Mouse (Mus musculus) neural tube, embryonic 12.5 days (tissue): ENCODE results near the gene Cers3. TPM values are rescaled to one million over a fixed set of nuclear protein-coding genes. Genes with fewer than 3 reads are reported as not detected.
A peak's percentile ranks its signal among the peaks of the same experiment; 100 is the strongest.

Experiments used
- ATAC-seq: fragments of 200-750 bp; cut with Nextera tagmentation; 2 replicates; pipeline ENCODE4 v1.8.0; 2017; ENCODE audit warnings: low read depth, mild to moderate bottlenecking, moderate TSS enrichment, moderate library complexity; ENCODE audit not compliant: low FRiP score
- H3K27ac ChIP-seq: fragments of 300-500 bp; sonication (generic); 2 replicates; pipeline ENCODE4 v1.5.1; 2016
- H3K27me3 ChIP-seq: fragments of 300-500 bp; sonication (generic); replicated peaks from 2 replicates; pipeline ENCODE4 v1.6.1; 2016; ENCODE audit warnings: mild to moderate bottlenecking
- H3K36me3 ChIP-seq: fragments of 300-500 bp; sonication (generic); 2 replicates; pipeline ENCODE4 v1.6.1; 2016; ENCODE audit warnings: mild to moderate bottlenecking
- H3K4me1 ChIP-seq: fragments of 300-500 bp; sonication (generic); 2 replicates; pipeline ENCODE4 v1.6.1; 2016
- H3K4me2 ChIP-seq: fragments of 300-500 bp; sonication (generic); replicated peaks from 2 replicates; pipeline ENCODE4 v1.6.1; 2016; ENCODE audit warnings: mild to moderate bottlenecking
- H3K4me3 ChIP-seq: fragments of 300-500 bp; sonication (generic); 2 replicates; pipeline ENCODE4 v1.5.1; 2016
- H3K9ac ChIP-seq: fragments of 300-500 bp; sonication (generic); 2 replicates; pipeline ENCODE4 v1.6.1; 2016; ENCODE audit warnings: mild to moderate bottlenecking
- H3K9me3 ChIP-seq: fragments of 300-500 bp; sonication (generic); 2 replicates; pipeline ENCODE4 v1.6.1; 2016; ENCODE audit warnings: mild to moderate bottlenecking
- WGBS: fragments of 180-500 bp; shearing (Covaris S2); methylation state at CpG from one replicate; pipeline ENCODE4 v1.1.7; 2016; 5-methylcytosine and 5-hydroxymethylcytosine counted together
- polyA plus RNA-seq: library from polyadenylated mRNA; unstranded; fragments of >200 nt; fragmentation: Nextera tagmentation; extraction: Ambion mirVana; gene quantifications from 2 replicates; pipeline ENCODE4 v1.2.1, GENCODE M21; 2016

The Cers3 gene
- polyA plus RNA-seq, 1 experiment from 2014 or later = 0.75 TPM

GRCm38 (mm10) chr7:66812737-66813136 lies 69.4 kb downstream of the Cers3 start:
- Histone ChIP-seq H3K9me3 (no peaks in the 10 kb centered on the region), H3K36me3 (no peaks in the 10 kb centered on the region), H3K4me3 (no peak overlapping the region), H3K27ac (no peak overlapping the region), H3K27me3 (no peaks in the 10 kb centered on the region), H3K4me1 (no peaks in the 10 kb centered on the region), H3K9ac (no peak overlapping the region), H3K4me2 (no peak overlapping the region)
- no peak for ATAC-seq
- WGBS = 61% methylated on average over 9 of the region's 9 CpGs

DNA sequence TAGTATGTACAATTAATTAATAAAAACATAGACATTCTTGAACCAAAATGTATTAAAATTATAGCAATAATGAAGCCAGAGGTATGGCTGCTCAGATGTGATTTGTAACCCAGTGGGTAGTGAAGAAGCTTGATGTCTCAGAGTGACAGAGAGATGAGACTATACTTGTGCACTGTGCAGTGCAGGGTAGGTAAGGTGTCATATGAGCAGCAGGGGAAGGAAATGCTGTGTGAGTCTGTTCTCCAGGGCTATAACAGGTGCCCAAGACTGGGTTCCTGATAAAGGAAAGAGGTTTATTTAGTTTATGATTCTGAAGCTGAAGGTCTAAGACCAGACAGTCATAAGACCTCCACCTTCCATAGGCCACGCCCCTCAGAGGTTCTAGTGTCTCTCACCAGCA lies 69.9 kb downstream of the Cers3 start:
- Histone ChIP-seq H3K4me1 (no peaks in the 10 kb centered on the region), H3K4me2 (no peak overlapping the region), H3K36me3 (no peaks in the 10 kb centered on the region), H3K27ac (no peak overlapping the region), H3K27me3 (no peaks in the 10 kb centered on the region), H3K4me3 (no peak overlapping the region), H3K9me3 (no peaks in the 10 kb centered on the region), H3K9ac (no peak overlapping the region)
- WGBS = 77% methylated on average over 1 of the region's 1 CpGs
- no peak for ATAC-seq

- Histone ChIP-seq H3K36me3 (no peaks in the 10 kb centered on the region), H3K4me3 (no peak overlapping the region), H3K27ac (no peak overlapping the region), H3K9me3 (no peaks in the 10 kb centered on the region), H3K4me2 (no peak overlapping the region), H3K27me3 (no peaks in the 10 kb centered on the region), H3K9ac (no peak overlapping the region), H3K4me1 (no peaks in the 10 kb centered on the region)
- WGBS = 88% methylated on average over 6 of the region's 6 CpGs
- no peak for ATAC-seq
Observed at GRCm38 (mm10) chr7:66815526-66815925, 72.2 kb downstream of the Cers3 start.

DNA sequence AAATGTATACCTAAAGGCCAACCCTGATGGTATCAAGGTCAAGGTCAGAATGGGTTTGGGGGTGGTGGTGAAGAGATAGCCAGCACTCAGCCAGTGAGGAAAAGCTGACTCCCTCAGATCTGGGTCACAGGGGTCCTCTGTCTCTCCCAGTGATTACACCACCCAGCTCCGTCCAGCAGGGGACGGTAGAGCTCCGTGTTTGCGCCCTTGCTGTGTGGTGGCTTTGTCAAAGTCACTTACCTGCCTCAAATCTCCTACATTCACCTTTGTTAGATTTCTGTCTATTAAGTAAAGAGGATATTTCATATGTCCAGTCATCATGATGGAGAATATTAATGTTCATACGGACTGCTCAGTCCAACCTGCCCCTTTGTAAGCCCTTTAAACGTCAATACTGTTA lies 76.7 kb downstream of the Cers3 start:
- no peak overlapping the region for H3K27ac ChIP-seq
- no peak overlapping the region for H3K4me3 ChIP-seq
- H3K4me1 ChIP-seq = no peaks in the 10 kb centered on the region
- H3K9ac ChIP-seq = no peak overlapping the region
- no peaks in the 10 kb centered on the region for H3K9me3 ChIP-seq
- H3K4me2 ChIP-seq = no peak overlapping the region
- no peaks in the 10 kb centered on the region for H3K36me3 ChIP-seq
- WGBS = 25% methylated on average over 6 of the region's 6 CpGs
- no peak for ATAC-seq
- no peaks in the 10 kb centered on the region for H3K27me3 ChIP-seq

GRCm38 (mm10) chr7:66830803-66831202 lies 87.5 kb downstream of the Cers3 start:
- H3K9me3 ChIP-seq = no peaks in the 10 kb centered on the region
- H3K4me3 ChIP-seq = no peak overlapping the region
- no peak overlapping the region for H3K9ac ChIP-seq
- H3K4me2 ChIP-seq = no peak overlapping the region
- no peaks in the 10 kb centered on the region for H3K36me3 ChIP-seq
- no peak for ATAC-seq
- no peaks in the 10 kb centered on the region for H3K4me1 ChIP-seq
- no peak overlapping the region for H3K27ac ChIP-seq
- H3K27me3 ChIP-seq = no peaks in the 10 kb centered on the region; the same call in 1 of the 2 replicates
- WGBS = 86% methylated on average over 5 of the region's 5 CpGs

- ATAC-seq = no peak
- Histone ChIP-seq H3K4me3 (no peak overlapping the region), H3K36me3 (no peaks in the 10 kb centered on the region), H3K27ac (no peak overlapping the region), H3K4me1 (no peaks in the 10 kb centered on the region), H3K9me3 (no peaks in the 10 kb centered on the region), H3K27me3 (no peaks in the 10 kb centered on the region; the same call in 1 of the 2 replicates), H3K4me2 (no peak overlapping the region), H3K9ac (no peak overlapping the region)
- 87% methylated on average over 5 of the region's 5 CpGs for whole genome bisulfite sequencing
Observed at GRCm38 (mm10) chr7:66831295-66831694, 88.0 kb downstream of the Cers3 start.

- WGBS = under 1% methylated on average over 30 of the region's 30 CpGs
- peaks cover 21% of the 10 kb centered on the region for H3K27me3 ChIP-seq
Observed at GRCm38 (mm10) chr7:66839463-66840007, 96.2 kb downstream of the Cers3 start, which contains the start of gene Adamts17. TSS of gene Adamts17 (plus strand) at chr7:66839735.

DNA sequence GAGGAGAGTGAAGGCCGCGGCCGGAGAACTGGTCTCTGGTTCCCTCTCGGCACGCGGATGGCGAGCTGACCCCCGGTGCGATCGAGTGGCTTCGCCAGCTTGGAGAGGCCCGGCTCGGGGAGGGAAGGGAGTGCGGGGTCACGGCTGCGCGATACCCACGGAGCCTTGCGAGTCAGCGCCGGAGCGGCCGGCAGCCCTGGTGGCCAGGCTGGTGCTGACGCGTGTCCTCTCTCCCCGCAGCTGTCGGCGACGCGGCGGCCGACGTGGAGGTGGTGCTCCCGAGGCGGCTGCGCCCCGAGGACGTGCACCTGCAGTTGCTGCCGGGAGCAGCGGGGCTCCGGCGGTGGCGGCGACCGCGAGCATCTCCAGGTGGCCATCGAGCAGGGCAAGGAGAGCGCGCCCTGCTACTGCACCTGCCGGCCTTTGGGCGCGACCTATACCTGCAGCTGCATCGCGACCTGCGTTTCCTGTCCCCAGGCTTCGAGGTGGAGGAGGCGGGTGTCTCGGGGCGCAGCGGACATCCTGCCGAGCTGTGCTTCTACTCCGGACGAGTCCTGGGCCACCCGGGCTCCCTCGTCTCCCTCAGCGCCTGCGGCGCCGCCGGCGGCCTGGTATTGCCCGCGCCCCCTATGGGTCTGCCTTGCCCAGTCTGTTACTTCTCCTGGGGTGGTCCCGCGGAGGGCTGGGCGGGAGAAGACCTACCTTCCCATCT lies 96.9 kb downstream of the Cers3 start:
- WGBS = under 1% methylated on average over 76 of the region's 76 CpGs
- Histone ChIP-seq H3K4me3 (peak overlapping the region; percentile 65), H3K4me1 (peaks cover 13% of the 10 kb centered on the region), H3K4me2 (peak overlapping the region; percentile 100), H3K27ac (peak overlapping the region; percentile 32; the same call in 1 of the 2 replicates), H3K9ac (peak overlapping the region; percentile 67), H3K9me3 (no peaks in the 10 kb centered on the region), H3K36me3 (no peaks in the 10 kb centered on the region), H3K27me3 (peaks cover 21% of the 10 kb centered on the region)
- peak; percentile 72 for ATAC-seq

More at GRCm38 (mm10) chr7:66839463-66840007, 96.2 kb downstream of the Cers3 start, which contains the start of gene Adamts17:
- Histone ChIP-seq H3K27ac (peak within 1 kb of the TSS; percentile 32; the same call in 1 of the 2 replicates), H3K36me3 (no peaks in the 10 kb centered on the region), H3K4me1 (peaks cover 13% of the 10 kb centered on the region), H3K9ac (peak within 1 kb of the TSS; percentile 67), H3K4me3 (peak within 1 kb of the TSS; percentile 65), H3K4me2 (peak within 1 kb of the TSS; percentile 100), H3K9me3 (no peaks in the 10 kb centered on the region)
- ATAC-seq = peak; percentile 96

GRCm38 (mm10) chr7:66841165-66841564 lies 97.9 kb downstream of the Cers3 start:
- Histone ChIP-seq H3K4me2 (peak overlapping the region; percentile 100), H3K9me3 (no peaks in the 10 kb centered on the region), H3K4me1 (peaks cover 13% of the 10 kb centered on the region), H3K27me3 (peaks cover 21% of the 10 kb centered on the region), H3K36me3 (no peaks in the 10 kb centered on the region), H3K9ac (no peak overlapping the region), H3K4me3 (no peak overlapping the region), H3K27ac (no peak overlapping the region)
- WGBS = 81% methylated on average over 7 of the region's 7 CpGs
- no peak for ATAC-seq

DNA sequence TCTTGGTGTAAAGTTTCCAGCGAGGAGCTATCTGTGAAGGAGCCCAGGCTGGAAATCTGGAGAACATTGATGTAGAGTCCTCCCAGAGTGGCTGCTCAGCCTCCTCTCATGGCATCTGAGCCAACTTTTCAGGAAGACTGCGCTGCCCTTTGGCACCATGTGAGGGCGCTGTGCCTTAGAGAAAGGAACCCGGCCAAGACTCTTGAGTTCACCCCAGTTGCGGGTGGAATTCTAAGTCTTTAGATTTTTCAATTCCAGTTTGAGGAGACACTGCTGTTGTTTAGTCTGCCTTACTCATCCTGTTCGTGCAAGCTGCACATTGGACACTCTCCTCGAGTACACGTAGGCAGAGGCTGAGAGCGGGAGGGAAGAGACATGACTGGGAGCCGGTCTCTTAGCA lies 98.7 kb downstream of the Cers3 start:
- no peak overlapping the region for H3K9ac ChIP-seq
- no peaks in the 10 kb centered on the region for H3K9me3 ChIP-seq
- no peak overlapping the region for H3K4me2 ChIP-seq
- WGBS = 63% methylated on average over 10 of the region's 10 CpGs
- no peak overlapping the region for H3K4me3 ChIP-seq
- H3K36me3 ChIP-seq = no peaks in the 10 kb centered on the region
- H3K27ac ChIP-seq = no peak overlapping the region
- peaks cover 13% of the 10 kb centered on the region for H3K4me1 ChIP-seq
- ATAC-seq = no peak
- peaks cover 21% of the 10 kb centered on the region for H3K27me3 ChIP-seq

DNA sequence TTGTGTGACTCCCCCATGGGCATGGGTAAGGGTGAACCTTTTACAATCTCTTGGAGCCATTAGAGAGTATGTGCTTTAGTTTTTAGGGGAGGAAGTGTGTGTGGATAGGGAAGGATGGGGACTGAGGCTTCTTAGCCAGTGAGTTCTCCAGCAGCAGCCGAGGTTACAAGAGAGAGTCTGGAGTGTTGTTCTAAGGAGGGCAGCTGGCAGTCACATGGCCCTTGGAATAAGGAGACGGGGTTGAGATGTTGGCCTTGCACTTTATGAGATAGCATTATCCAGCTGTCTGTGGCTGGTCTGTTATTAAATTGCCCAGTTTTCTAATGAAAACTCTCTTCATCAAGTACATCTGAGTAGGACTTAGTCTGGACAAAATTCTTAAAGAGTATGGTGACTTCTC lies 100.5 kb downstream of the Cers3 start:
- Histone ChIP-seq H3K4me2 (no peak overlapping the region), H3K4me3 (no peak overlapping the region), H3K27me3 (peaks cover 18% of the 10 kb centered on the region), H3K9me3 (no peaks in the 10 kb centered on the region), H3K36me3 (no peaks in the 10 kb centered on the region), H3K9ac (no peak overlapping the region), H3K4me1 (peaks cover 13% of the 10 kb centered on the region), H3K27ac (no peak overlapping the region)
- ATAC-seq = no peak
- 69% methylated on average over 2 of the region's 2 CpGs for WGBS

GRCm38 (mm10) chr7:66846582-66846981 lies 103.3 kb downstream of the Cers3 start:
- H3K27me3 ChIP-seq = peaks cover 3% of the 10 kb centered on the region; the same call in 1 of the 2 replicates
- no peak overlapping the region for H3K27ac ChIP-seq
- 83% methylated on average over 6 of the region's 6 CpGs for WGBS
- H3K4me1 ChIP-seq = no peaks in the 10 kb centered on the region
- no peak overlapping the region for H3K9ac ChIP-seq
- H3K9me3 ChIP-seq = no peaks in the 10 kb centered on the region
- ATAC-seq = no peak
- no peak overlapping the region for H3K4me3 ChIP-seq
- H3K4me2 ChIP-seq = no peak overlapping the region
- H3K36me3 ChIP-seq = no peaks in the 10 kb centered on the region
